Mouse (Mus musculus) forebrain, embryonic 14.5 days (tissue): ENCODE results near the gene Coa7. TPM values are rescaled to one million over a fixed set of nuclear protein-coding genes. Genes with fewer than 3 reads are reported as not detected.

Source experiments
- ATAC-seq: fragments of 200-750 bp; cut with Nextera tagmentation; 2 replicates; pipeline ENCODE4 v1.8.0; 2017; ENCODE audit warnings: mild to moderate bottlenecking, moderate library complexity
- DNase-seq: peaks from one replicate; pipeline ENCODE4 v3.0.0-alpha.2; 2015; ENCODE audit warnings: low spot score
- H3K27ac ChIP-seq: fragments of 300-500 bp; sonication (generic); 2 replicates; pipeline ENCODE4 v1.5.1; 2014; ENCODE audit warnings: low read depth, mild to moderate bottlenecking, control low read depth, low read length, moderate library complexity
- H3K27me3 ChIP-seq: fragments of 300-500 bp; sonication (generic); replicated peaks from 2 replicates; pipeline ENCODE4 v1.6.1; 2014; ENCODE audit warnings: low read length, control low read depth, mixed read lengths; ENCODE audit not compliant: control insufficient read depth, insufficient read depth
- H3K36me3 ChIP-seq: fragments of 300-500 bp; sonication (generic); 2 replicates; pipeline ENCODE4 v1.6.1; 2014; ENCODE audit warnings: low read length, control low read depth; ENCODE audit not compliant: control insufficient read depth, insufficient read depth
- H3K4me1 ChIP-seq: fragments of 300-500 bp; sonication (generic); 2 replicates; pipeline ENCODE4 v1.6.1; 2014; ENCODE audit warnings: antibody characterized with exemption, low read length, control low read depth; ENCODE audit not compliant: control insufficient read depth, insufficient read depth
- H3K4me2 ChIP-seq: fragments of 300-500 bp; sonication (generic); 2 replicates; pipeline ENCODE4 v1.6.1; 2014; ENCODE audit warnings: mild to moderate bottlenecking, control low read depth, low read length
- H3K4me3 ChIP-seq: fragments of 300-500 bp; sonication (generic); 2 replicates; pipeline ENCODE4 v1.5.1; 2014; ENCODE audit warnings: low read depth, low read length, control low read depth
- H3K9ac ChIP-seq: fragments of 300-500 bp; sonication (generic); 2 replicates; pipeline ENCODE4 v1.6.1; 2014; ENCODE audit warnings: mild to moderate bottlenecking, low read length, control low read depth, moderate library complexity
- H3K9me3 ChIP-seq: fragments of 300-500 bp; sonication (generic); replicated peaks from 2 replicates; pipeline ENCODE4 v1.6.1; 2016; ENCODE audit warnings: low read length, control low read depth, mixed read lengths; ENCODE audit not compliant: control insufficient read depth
- WGBS: fragments of 180-500 bp; shearing (Covaris S2); extraction: QIAGEN DNeasy Blood & Tissue Kit; methylation state at CpG from one replicate; pipeline ENCODE4 v1.1.7; 2014; 5-methylcytosine and 5-hydroxymethylcytosine counted together
- polyA plus RNA-seq: library from polyadenylated mRNA; unstranded; fragments of >200 nt; fragmentation: Nextera tagmentation; extraction: Ambion mirVana; gene quantifications from 2 replicates; pipeline ENCODE4 v1.2.1, GENCODE M21; 2014

Coa7 gene
- polyA plus RNA-seq, 1 experiment from 2014 or later, result 52.2 TPM

DNA sequence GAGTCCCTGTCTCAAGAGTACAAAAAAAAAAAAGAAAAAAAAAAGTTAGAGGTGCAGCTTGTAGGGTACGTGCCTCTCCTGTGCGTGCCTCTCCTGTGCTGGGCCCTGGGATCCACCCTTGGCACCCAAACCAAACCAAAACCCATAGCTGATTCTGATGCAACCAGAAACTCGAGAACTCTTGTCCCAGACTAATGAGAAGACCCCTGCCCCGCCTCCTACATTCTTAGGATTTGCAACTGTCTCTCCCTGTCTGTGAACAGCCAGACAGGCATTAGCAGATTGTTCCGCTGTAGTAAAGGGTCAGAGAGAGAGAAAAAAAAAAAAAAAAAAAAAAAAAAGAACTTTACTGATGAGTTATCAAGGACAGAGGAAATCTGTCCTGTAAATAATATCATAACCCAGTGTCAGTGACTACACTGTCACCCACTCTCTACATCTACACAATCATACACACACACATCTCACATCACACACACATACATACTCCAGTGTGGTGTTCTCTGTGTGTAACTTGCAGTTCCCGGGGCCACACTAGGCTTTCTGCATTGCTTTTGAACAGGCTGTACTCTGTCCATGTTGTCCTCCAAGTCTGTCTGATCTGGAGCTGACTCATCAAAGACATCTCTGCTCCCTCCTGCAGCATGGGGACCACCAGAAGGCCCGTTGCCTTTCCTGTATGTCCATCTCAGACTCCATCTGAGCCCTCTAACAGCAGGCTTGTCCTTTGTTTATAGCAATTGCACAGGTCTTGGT lies 35.6 kb downstream of the Coa7 start:
- peak overlapping the region; percentile 79; the same call in 1 of the 2 replicates for H3K27ac ChIP-seq
- no peak overlapping the region for H3K4me3 ChIP-seq
- H3K27me3 ChIP-seq, result no peaks in the 10 kb centered on the region
- no peaks in the 10 kb centered on the region for H3K36me3 ChIP-seq
- ATAC-seq, result no peak
- no peak for DNase-seq
- 13% methylated on average over 7 of the region's 7 CpGs for WGBS
- H3K9ac ChIP-seq, result no peak overlapping the region
- H3K9me3 ChIP-seq, result no peaks in the 10 kb centered on the region
- peak overlapping the region; percentile 36; the same call in 1 of the 2 replicates for H3K4me2 ChIP-seq
- peaks cover 39% of the 10 kb centered on the region for H3K4me1 ChIP-seq

DNA sequence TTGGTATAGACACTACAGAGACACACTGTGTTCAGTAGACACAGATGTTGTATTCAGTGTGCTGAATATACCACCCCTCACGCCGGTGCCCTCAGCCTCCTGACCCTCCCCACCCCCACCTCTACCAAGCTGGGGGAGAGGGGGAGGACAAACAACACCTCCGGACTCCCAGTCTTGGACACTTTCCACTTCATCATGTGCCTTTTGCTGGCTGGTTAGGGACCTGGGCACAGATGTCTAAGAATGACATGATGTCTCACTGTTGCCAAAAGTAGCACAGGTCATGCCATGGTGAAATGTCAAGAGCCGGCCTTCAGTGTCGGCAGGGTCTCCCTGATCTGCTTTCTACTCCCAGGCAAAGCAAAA lies 36.2 kb downstream of the Coa7 start:
- 0 out of 2 replicates have a peak overlapping the region, but pooled peaks have one; percentile 79 for H3K27ac ChIP-seq
- no peaks in the 10 kb centered on the region for H3K9me3 ChIP-seq
- WGBS, result 23% methylated on average over 5 of the region's 5 CpGs
- no peaks in the 10 kb centered on the region for H3K36me3 ChIP-seq
- H3K4me3 ChIP-seq, result no peak overlapping the region
- no peak for ATAC-seq
- H3K4me1 ChIP-seq, result peaks cover 36% of the 10 kb centered on the region
- H3K27me3 ChIP-seq, result no peaks in the 10 kb centered on the region
- H3K4me2 ChIP-seq, result no peak overlapping the region
- H3K9ac ChIP-seq, result no peak overlapping the region
- no peak for DNase-seq

- Histone ChIP-seq H3K4me1 (no peaks in the 10 kb centered on the region), H3K27ac (no peak overlapping the region), H3K27me3 (no peaks in the 10 kb centered on the region), H3K36me3 (no peaks in the 10 kb centered on the region), H3K4me3 (no peak overlapping the region), H3K9ac (no peak overlapping the region), H3K9me3 (no peaks in the 10 kb centered on the region), H3K4me2 (no peak overlapping the region)
- DNase-seq (no peak), ATAC-seq (no peak)
- 55% methylated on average over 5 of the region's 5 CpGs for WGBS
These were observed 41.3 kb downstream of the Coa7 start for GRCm38 (mm10) chr4:108369254-108369653.

- Histone ChIP-seq H3K4me3 (no peak overlapping the region), H3K27me3 (no peaks in the 10 kb centered on the region), H3K9ac (no peak overlapping the region), H3K4me1 (no peaks in the 10 kb centered on the region), H3K27ac (no peak overlapping the region), H3K36me3 (no peaks in the 10 kb centered on the region), H3K4me2 (no peak overlapping the region), H3K9me3 (no peaks in the 10 kb centered on the region)
- DNase-seq (no peak), ATAC-seq (no peak)
- 60% methylated on average over 4 of the region's 4 CpGs for WGBS
These were observed 42.5 kb downstream of the Coa7 start for GRCm38 (mm10) chr4:108370409-108370808.

GRCm38 (mm10) chr4:108371421-108371820 lies 43.5 kb downstream of the Coa7 start:
- 74% methylated on average over 3 of the region's 3 CpGs for WGBS
- no peak overlapping the region for H3K4me2 ChIP-seq

GRCm38 (mm10) chr4:108372166-108372565 lies 44.2 kb downstream of the Coa7 start:
- no peaks in the 10 kb centered on the region for H3K36me3 ChIP-seq
- H3K4me1 ChIP-seq, result no peaks in the 10 kb centered on the region
- H3K9ac ChIP-seq, result no peak overlapping the region
- no peak overlapping the region for H3K4me2 ChIP-seq
- no peak for ATAC-seq
- no peak overlapping the region for H3K27ac ChIP-seq
- DNase-seq, result no peak
- WGBS, result 82% methylated on average over 3 of the region's 3 CpGs
- no peaks in the 10 kb centered on the region for H3K9me3 ChIP-seq
- H3K27me3 ChIP-seq, result no peaks in the 10 kb centered on the region
- no peak overlapping the region for H3K4me3 ChIP-seq

More at GRCm38 (mm10) chr4:108371421-108371820, 43.5 kb downstream of the Coa7 start:
- no peak for DNase-seq
- H3K27me3 ChIP-seq, result no peaks in the 10 kb centered on the region
- H3K4me3 ChIP-seq, result no peak overlapping the region
- no peaks in the 10 kb centered on the region for H3K36me3 ChIP-seq
- H3K9ac ChIP-seq, result no peak overlapping the region
- H3K9me3 ChIP-seq, result no peaks in the 10 kb centered on the region
- no peak for ATAC-seq
- H3K27ac ChIP-seq, result no peak overlapping the region
- H3K4me1 ChIP-seq, result no peaks in the 10 kb centered on the region

DNA sequence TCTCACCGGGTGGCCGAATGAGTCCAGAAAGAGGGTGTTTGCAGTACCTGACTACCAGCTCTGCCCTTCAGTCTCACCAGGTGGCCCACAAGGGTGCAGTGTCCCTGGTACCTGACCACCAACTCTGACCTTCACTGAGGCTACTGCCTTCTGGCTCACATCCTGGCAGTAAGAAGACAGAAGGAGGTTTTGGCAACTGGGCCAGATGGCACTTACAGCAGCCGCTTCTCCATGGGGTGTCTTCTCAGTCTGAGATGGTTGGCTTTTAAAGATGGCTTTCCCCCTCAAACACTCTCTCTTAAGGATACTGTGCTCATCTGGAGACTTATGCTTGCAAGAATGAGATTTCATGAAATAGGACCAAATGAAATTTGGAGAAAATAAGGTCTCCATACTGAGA lies 51.5 kb downstream of the Coa7 start:
- H3K9me3 ChIP-seq, result no peaks in the 10 kb centered on the region
- WGBS, result 81% methylated on average over 3 of the region's 3 CpGs
- DNase-seq (no peak), ATAC-seq (no peak)
- H3K27ac ChIP-seq, result no peak overlapping the region
- H3K27me3 ChIP-seq, result peaks cover 22% of the 10 kb centered on the region
- H3K4me3 ChIP-seq, result no peak overlapping the region
- no peaks in the 10 kb centered on the region for H3K4me1 ChIP-seq
- no peak overlapping the region for H3K9ac ChIP-seq
- H3K4me2 ChIP-seq, result no peak overlapping the region
- H3K36me3 ChIP-seq, result no peaks in the 10 kb centered on the region

DNA sequence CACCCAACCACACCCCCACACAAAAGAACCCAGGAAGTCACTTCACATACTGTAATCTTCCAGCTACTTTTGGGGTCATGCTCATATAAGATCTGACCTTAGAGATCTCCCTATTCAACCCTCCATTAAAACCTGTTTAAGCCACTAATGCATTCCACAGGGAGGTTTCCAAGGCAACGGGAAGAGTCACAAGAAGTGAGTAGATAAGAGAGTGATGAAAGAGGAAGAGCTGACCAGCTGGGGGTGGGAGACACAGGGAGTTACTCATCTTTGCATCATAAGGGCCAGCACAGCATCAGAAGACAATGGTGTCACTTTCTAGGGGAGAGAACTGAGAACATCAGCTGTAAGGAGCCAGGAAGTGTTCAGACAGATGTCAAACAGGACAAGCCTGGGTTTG lies 52.2 kb downstream of the Coa7 start:
- H3K27ac ChIP-seq, result no peak overlapping the region
- H3K4me3 ChIP-seq, result no peak overlapping the region
- DNase-seq (no peak), ATAC-seq (no peak)
- H3K9me3 ChIP-seq, result no peaks in the 10 kb centered on the region
- no peaks in the 10 kb centered on the region for H3K4me1 ChIP-seq
- H3K36me3 ChIP-seq, result no peaks in the 10 kb centered on the region
- H3K9ac ChIP-seq, result no peak overlapping the region
- peaks cover 22% of the 10 kb centered on the region for H3K27me3 ChIP-seq
- 15% methylated on average over 1 of the region's 1 CpGs for WGBS
- no peak overlapping the region for H3K4me2 ChIP-seq

- peak within 1 kb of the TSS; percentile 45 for H3K4me3 ChIP-seq
- no peak for DNase-seq
- no peak within 1 kb of the TSS for H3K27ac ChIP-seq
- peak; percentile 30 for ATAC-seq
- no peaks in the 10 kb centered on the region for H3K36me3 ChIP-seq
- peaks cover 4% of the 10 kb centered on the region; the same call in 1 of the 2 replicates for H3K4me1 ChIP-seq
- peaks cover 22% of the 10 kb centered on the region for H3K27me3 ChIP-seq
- H3K9me3 ChIP-seq, result no peaks in the 10 kb centered on the region
- peak within 1 kb of the TSS; percentile 69 for H3K9ac ChIP-seq
- peak within 1 kb of the TSS; percentile 75 for H3K4me2 ChIP-seq
- 1% methylated on average over 55 of the region's 55 CpGs for whole genome bisulfite sequencing
These were observed 55.3 kb downstream of the Coa7 start, which contains the start of gene Shisal2a for GRCm38 (mm10) chr4:108383183-108383714. Shisal2a (minus strand) TSS chr4:108383349.
